Mouse (Mus musculus) kidney, postnatal 14 days (tissue): ENCODE results near the gene Urah.

Experiments used
- DNase-seq: peaks from one replicate; pipeline ENCODE4 v3.0.0; 2022; ENCODE audit warnings: mixed read lengths

Urah gene

GRCm38 (mm10) chr7:140840750-140841735, 6.2 kb downstream of the Urah start:
- DNase-seq = no peak

- no peak for DNase-seq
Observed at GRCm38 (mm10) chr7:140843806-140844205, 9.0 kb downstream of the Urah start.

GRCm38 (mm10) chr7:140844905-140845665, 10.3 kb downstream of the Urah start, which contains the start of gene Scgb1c1:
Gene Scgb1c1, plus strand, starts transcription at chr7:140845547.
- DNase-seq = peak; percentile 88

- DNase-seq = no peak
Observed at GRCm38 (mm10) chr7:140845683-140846082, 10.9 kb downstream of the Urah start.

- no peak for DNase-seq
Observed at GRCm38 (mm10) chr7:140846676-140847075, 11.9 kb downstream of the Urah start.

- DNase-seq = peak; percentile 54
Observed at GRCm38 (mm10) chr7:140847755-140848580, 13.2 kb downstream of the Urah start, which contains the start of gene Odf3. Gene Odf3, plus strand, starts transcription at chr7:140847805.

- DNase-seq = no peak
Observed at GRCm38 (mm10) chr7:140848591-140848990, 13.8 kb downstream of the Urah start.

GRCm38 (mm10) chr7:140851916-140852315, 17.1 kb downstream of the Urah start:
- DNase-seq = no peak

GRCm38 (mm10) chr7:140853386-140853785, 18.6 kb downstream of the Urah start:
- no peak for DNase-seq

GRCm38 (mm10) chr7:140854483-140854882, 19.7 kb downstream of the Urah start:
- DNase-seq = no peak

- no peak for DNase-seq
Observed at GRCm38 (mm10) chr7:140855181-140855580, 20.4 kb downstream of the Urah start.

- peak; percentile 92 for DNase-seq
Observed at GRCm38 (mm10) chr7:140855860-140856784, 21.3 kb downstream of the Urah start, which contains the start of gene Gm45785. Gene Gm45785, minus strand, starts transcription at chr7:140856331.

GRCm38 (mm10) chr7:140856785-140857549, 22.1 kb downstream of the Urah start, which contains the start of gene Ric8a:
Gene Ric8a, plus strand, starts transcription at chr7:140856957.
- DNase-seq = peak; percentile 92

GRCm38 (mm10) chr7:140857550-140858505, 23.0 kb downstream of the Urah start, which contains the start of gene Bet1l:
Gene Bet1l, minus strand, starts transcription at chr7:140857577.
- no peak for DNase-seq

- DNase-seq = no peak
Observed at GRCm38 (mm10) chr7:140858746-140859145, 23.9 kb downstream of the Urah start.

- no peak for DNase-seq
Observed at GRCm38 (mm10) chr7:140859997-140860396, 25.2 kb downstream of the Urah start.

- DNase-seq = no peak
Observed at GRCm38 (mm10) chr7:140860728-140861127, 25.9 kb downstream of the Urah start.

- no peak for DNase-seq
Observed at GRCm38 (mm10) chr7:140864761-140865160, 29.9 kb downstream of the Urah start.

- no peak for DNase-seq
Observed at GRCm38 (mm10) chr7:140874224-140874623, 39.4 kb downstream of the Urah start.
